Mouse (Mus musculus): ENCODE measurements around the gene Naa25.

GRCm38 (mm10) chr5:121422787-121423186, 25.1 kb downstream of the Naa25 start:
- TF ChIP-seq CTCF (IDR thresholded peaks at IDR 0.05; ENCODE audit: insufficient read depth, low read length) (no peak), POLR2A (IDR thresholded peaks at IDR 0.05; ENCODE audit: borderline replicate concordance, extremely low read depth, low read depth, low read length) (no peak)

All from lung, adult 2 months (tissue).